Mouse (Mus musculus): ENCODE measurements at regions not wholly inside any gene's neighbourhood (a gene's known extent, or its start where the extent isn't known, plus 50 kb on each side); places are given as distances from the start of the nearest gene placed in this dataset.

DNA sequence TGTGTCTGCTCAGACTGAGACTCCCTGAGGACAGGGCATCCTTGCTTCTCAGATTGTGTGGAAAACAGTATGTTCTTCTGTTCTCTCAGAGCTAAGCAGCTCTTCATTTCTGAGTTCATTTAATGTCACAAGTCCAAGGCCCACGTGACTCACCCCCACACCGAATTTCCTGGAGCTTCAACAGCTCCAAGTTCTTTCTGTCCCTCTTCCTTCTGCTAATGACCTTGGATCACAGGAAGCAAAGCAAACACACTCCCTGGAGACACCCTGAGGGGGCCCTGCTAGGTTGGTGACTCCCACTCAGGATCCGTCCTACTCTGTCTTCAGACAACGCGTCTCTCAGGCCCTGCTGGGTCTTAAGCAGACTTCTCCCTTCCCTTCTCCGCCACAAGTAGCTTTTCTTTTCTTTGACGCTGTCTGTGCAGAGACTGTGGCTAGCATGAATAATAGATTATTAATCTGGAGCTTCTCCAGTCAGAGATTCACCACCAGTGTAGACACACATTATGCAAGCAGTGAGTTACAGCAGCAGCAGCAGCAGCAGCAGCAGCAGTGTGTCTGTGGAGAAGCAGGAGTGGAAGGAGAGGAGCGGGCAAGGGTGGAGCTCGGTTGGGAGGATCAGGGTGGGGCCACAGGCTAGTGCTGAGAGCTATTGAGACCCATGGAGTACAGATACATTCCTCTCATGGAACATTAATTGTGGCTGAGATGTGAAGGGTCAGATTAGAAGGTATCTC, 115.4 kb upstream of the Lrfn2 start:
- no peak for ATAC-seq (ENCODE audit: low FRiP score, low TSS enrichment)
- Histone ChIP-seq H3K27ac (ENCODE audit: low read depth, low read length) (no peak overlapping the region), H3K27me3 (ENCODE audit: control insufficient read depth, insufficient read depth, low read length) (no peaks in the 10 kb centered on the region), H3K4me2 (replicated peaks; ENCODE audit: low read depth, low read length) (no peak overlapping the region), H3K4me1 (ENCODE audit: control insufficient read depth, insufficient read depth, low read length) (0 out of 2 replicates have a peak, but pooled peaks cover 7% of the 10 kb centered on the region), H3K9ac (ENCODE audit: low read depth, low read length) (no peak overlapping the region), H3K36me3 (ENCODE audit: control insufficient read depth, insufficient read depth, low read length) (no peaks in the 10 kb centered on the region), H3K9me3 (ENCODE audit: control insufficient read depth, low read length) (no peaks in the 10 kb centered on the region), H3K4me3 (ENCODE audit: low read length) (no peak overlapping the region)
- WGBS = 46% methylated on average over 9 of the region's 9 CpGs

DNA sequence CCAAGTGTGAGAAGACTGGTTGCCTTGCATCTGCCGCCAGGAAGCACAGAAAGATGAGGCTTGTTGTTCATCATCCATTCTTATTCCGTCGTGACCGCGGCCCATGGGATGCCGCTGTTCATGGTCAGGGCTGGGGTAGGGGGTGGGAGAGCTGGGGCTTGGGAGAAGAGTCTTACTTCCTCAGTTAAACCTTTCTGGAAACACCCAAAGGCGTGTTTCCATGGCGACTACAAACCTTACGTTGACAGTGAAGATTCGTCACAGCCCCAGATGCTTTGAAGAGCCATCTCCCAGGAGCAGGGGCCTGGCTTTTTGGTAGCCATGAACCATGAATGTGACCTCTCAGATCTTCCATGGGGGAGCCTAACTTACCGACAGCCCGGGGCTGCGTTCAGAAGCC, 114.6 kb upstream of the Lrfn2 start:
- Histone ChIP-seq H3K4me1 (ENCODE audit: control insufficient read depth, insufficient read depth, low read length) (0 out of 2 replicates have a peak, but pooled peaks cover 7% of the 10 kb centered on the region), H3K27me3 (ENCODE audit: control insufficient read depth, insufficient read depth, low read length) (no peaks in the 10 kb centered on the region), H3K9ac (ENCODE audit: low read depth, low read length) (no peak overlapping the region), H3K9me3 (ENCODE audit: control insufficient read depth, low read length) (no peaks in the 10 kb centered on the region), H3K27ac (ENCODE audit: low read depth, low read length) (no peak overlapping the region), H3K4me3 (ENCODE audit: low read length) (no peak overlapping the region), H3K4me2 (replicated peaks; ENCODE audit: low read depth, low read length) (no peak overlapping the region), H3K36me3 (ENCODE audit: control insufficient read depth, insufficient read depth, low read length) (no peaks in the 10 kb centered on the region)
- no peak for ATAC-seq (ENCODE audit: low FRiP score, low TSS enrichment)
- WGBS = 85% methylated on average over 13 of the region's 13 CpGs

DNA sequence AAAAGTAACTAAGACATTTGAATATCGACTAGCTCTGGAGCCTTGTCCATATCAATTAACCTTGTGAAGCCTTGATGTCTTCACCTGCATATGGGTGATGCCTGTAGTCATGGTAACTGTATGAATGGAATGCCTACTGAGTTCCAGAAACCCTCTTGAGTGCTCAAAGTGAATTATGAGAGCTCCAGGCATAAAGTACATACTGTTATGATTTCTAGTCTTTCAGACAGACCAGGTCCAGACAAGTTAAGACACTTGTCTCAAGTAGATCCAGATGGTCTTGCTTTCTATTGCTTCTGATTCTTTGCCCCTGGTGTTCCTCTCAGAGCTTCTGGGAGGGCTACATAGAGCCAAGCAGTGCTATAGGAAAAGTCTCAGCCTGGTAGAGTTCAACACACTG, 112.5 kb upstream of the Lrfn2 start:
- Histone ChIP-seq H3K4me1 (ENCODE audit: control insufficient read depth, insufficient read depth, low read length) (peaks cover 13% of the 10 kb centered on the region; the same call in 1 of the 2 replicates), H3K36me3 (ENCODE audit: control insufficient read depth, insufficient read depth, low read length) (no peaks in the 10 kb centered on the region), H3K9me3 (ENCODE audit: control insufficient read depth, low read length) (no peaks in the 10 kb centered on the region), H3K4me2 (replicated peaks; ENCODE audit: low read depth, low read length) (no peak overlapping the region), H3K27me3 (ENCODE audit: control insufficient read depth, insufficient read depth, low read length) (no peaks in the 10 kb centered on the region), H3K27ac (ENCODE audit: low read depth, low read length) (no peak overlapping the region), H3K4me3 (ENCODE audit: low read length) (no peak overlapping the region), H3K9ac (ENCODE audit: low read depth, low read length) (no peak overlapping the region)
- WGBS = 72% methylated on average over 1 of the region's 1 CpGs
- ATAC-seq (ENCODE audit: low FRiP score, low TSS enrichment) = no peak

DNA sequence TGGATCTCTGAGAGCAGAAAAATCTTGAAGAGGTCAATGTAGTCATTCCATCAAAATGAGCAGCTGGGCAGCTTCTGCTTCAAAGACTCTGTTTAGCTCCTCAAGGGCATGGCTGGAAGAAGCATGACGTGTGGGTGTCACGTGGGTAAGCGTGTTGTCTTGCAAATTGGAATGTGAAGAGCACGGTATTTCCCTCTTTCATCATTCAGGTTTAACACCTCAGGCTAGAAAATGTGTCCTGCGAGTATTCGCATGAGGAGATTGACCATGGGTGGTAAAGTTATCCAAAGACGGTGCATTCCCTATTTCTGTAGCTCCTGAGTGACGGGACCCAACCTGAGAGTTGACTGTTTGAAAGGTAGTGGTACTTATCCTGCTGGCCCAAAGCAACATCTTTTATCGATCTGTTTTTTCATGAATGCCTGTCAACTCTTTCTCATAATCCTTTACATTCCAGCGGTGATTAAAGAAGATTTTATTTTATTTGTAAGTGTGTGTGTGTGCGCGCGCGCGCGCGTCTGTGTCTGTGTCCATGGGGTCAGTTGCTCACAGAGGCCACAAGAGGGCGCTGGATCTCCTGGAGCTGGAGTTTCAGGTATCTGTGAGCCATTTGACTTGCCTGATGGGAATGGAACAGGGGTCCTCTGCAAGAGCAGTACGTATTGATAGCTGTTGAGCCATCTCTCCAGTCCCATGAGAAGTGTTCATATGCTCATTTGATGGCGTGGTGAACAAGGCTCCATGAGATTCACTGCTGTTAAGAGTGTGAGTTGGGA, 109.9 kb upstream of the Lrfn2 start:
- no peak overlapping the region for H3K9ac ChIP-seq (ENCODE audit: low read depth, low read length)
- no peak overlapping the region for H3K27ac ChIP-seq (ENCODE audit: low read depth, low read length)
- H3K4me1 ChIP-seq (ENCODE audit: control insufficient read depth, insufficient read depth, low read length) = peaks cover 6% of the 10 kb centered on the region; the same call in 1 of the 2 replicates
- ATAC-seq (ENCODE audit: low FRiP score, low TSS enrichment) = no peak
- no peaks in the 10 kb centered on the region for H3K36me3 ChIP-seq (ENCODE audit: control insufficient read depth, insufficient read depth, low read length)
- 91% methylated on average over 20 of the region's 20 CpGs for WGBS
- H3K4me3 ChIP-seq (ENCODE audit: low read length) = no peak overlapping the region
- no peaks in the 10 kb centered on the region for H3K9me3 ChIP-seq (ENCODE audit: control insufficient read depth, low read length)
- H3K4me2 ChIP-seq (replicated peaks; ENCODE audit: low read depth, low read length) = no peak overlapping the region
- no peaks in the 10 kb centered on the region for H3K27me3 ChIP-seq (ENCODE audit: control insufficient read depth, insufficient read depth, low read length)

DNA sequence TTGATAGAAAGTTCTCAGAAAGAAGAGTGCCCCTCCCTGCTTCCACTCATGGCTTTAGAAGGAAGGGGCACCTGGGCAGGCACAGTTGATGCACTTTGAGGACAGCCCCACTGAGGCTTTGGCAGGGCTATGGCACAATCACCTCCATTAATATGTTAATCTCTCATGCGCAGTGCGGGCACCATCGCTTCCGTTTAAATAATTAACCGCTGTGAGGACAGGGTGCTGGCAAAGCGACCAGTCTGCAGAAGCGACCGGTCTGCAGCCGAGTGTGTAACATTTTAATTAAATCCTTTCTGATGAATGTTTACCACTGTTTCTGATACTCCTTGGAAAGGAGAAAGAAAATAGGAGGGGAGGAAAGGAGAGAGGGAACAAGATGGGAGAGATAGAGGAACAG, 108.3 kb upstream of the Lrfn2 start:
- Histone ChIP-seq H3K27me3 (ENCODE audit: control insufficient read depth, insufficient read depth, low read length) (no peaks in the 10 kb centered on the region), H3K36me3 (ENCODE audit: control insufficient read depth, insufficient read depth, low read length) (no peaks in the 10 kb centered on the region), H3K9me3 (ENCODE audit: control insufficient read depth, low read length) (no peaks in the 10 kb centered on the region), H3K9ac (ENCODE audit: low read depth, low read length) (no peak overlapping the region), H3K4me3 (ENCODE audit: low read length) (no peak overlapping the region), H3K4me1 (ENCODE audit: control insufficient read depth, insufficient read depth, low read length) (peaks cover 6% of the 10 kb centered on the region; the same call in 1 of the 2 replicates), H3K4me2 (replicated peaks; ENCODE audit: low read depth, low read length) (no peak overlapping the region), H3K27ac (ENCODE audit: low read depth, low read length) (no peak overlapping the region)
- WGBS = 64% methylated on average over 9 of the region's 9 CpGs
- no peak for ATAC-seq (ENCODE audit: low FRiP score, low TSS enrichment)

DNA sequence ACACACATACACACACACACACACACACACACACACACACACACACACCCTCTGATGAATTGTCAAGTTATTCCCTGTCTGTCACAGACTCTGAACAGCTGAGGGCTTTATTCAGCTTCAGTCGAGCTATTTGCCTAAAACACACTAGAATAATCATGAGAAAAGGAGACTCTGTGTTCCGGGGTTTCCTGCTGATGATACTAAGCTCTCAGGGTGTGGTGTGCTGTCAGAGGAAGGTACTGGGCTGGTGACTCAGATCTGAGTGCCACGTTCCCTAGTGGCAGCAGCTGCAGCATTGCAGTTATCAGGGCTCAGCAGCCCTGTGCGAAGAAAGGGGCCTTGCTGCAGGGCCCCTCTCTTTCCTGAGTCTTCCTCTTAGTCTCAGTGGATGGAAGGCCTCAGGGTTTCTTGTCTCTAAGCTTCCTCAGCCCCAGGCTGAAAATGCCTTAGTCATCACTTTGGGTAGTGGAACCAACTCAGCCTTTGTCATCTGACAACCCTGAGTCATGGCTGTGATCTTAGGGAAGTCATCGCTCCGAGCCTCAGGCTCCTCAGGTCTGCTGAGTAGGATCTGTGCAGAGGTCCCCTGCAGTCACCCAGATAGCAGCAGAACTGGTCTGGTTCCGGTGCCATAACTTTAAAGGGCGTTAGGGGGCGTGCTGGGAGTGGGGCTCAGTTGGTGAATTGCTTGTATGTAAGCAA, 106.8 kb upstream of the Lrfn2 start:
- H3K27me3 ChIP-seq (ENCODE audit: control insufficient read depth, insufficient read depth, low read length) = no peaks in the 10 kb centered on the region
- ATAC-seq (ENCODE audit: low FRiP score, low TSS enrichment) = no peak
- no peak overlapping the region for H3K27ac ChIP-seq (ENCODE audit: low read depth, low read length)
- H3K4me2 ChIP-seq (replicated peaks; ENCODE audit: low read depth, low read length) = no peak overlapping the region
- no peaks in the 10 kb centered on the region for H3K36me3 ChIP-seq (ENCODE audit: control insufficient read depth, insufficient read depth, low read length)
- 66% methylated on average over 9 of the region's 9 CpGs for WGBS
- no peak overlapping the region for H3K9ac ChIP-seq (ENCODE audit: low read depth, low read length)
- no peaks in the 10 kb centered on the region for H3K9me3 ChIP-seq (ENCODE audit: control insufficient read depth, low read length)
- peaks cover 6% of the 10 kb centered on the region; the same call in 1 of the 2 replicates for H3K4me1 ChIP-seq (ENCODE audit: control insufficient read depth, insufficient read depth, low read length)
- no peak overlapping the region for H3K4me3 ChIP-seq (ENCODE audit: low read length)

DNA sequence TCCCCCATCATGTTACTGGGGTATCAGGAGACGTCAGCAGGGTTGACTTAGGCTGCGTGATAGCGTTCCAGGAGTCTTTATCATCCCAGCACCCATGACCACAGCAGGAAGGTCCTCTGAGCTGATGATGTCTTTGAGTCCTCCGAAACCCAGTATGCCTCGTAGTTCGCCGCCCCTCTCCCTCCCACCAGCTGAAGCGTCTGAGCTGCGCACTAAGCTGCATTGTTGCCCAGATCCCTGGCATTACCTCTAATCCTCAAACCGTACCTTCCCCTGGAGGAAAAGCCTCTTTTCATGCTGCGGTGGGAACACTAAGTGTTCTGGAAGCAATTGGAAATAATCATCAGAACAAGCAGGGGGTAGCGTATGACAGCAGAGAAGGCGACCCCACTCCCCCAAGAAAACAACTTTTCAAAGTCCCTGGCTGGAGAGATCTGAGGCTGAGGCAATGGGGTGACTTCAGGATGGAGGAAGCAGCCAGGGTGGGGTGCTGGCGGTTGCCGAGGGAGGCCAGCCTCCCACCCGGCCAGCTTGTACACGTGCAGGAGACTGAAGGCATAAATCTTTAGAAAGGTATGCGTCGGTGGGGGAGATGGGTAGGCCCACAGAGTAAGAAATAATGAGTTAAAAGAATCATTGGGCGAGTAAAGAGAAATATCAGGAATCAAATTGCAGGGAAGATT, 93.7 kb upstream of the Lrfn2 start:
- Histone ChIP-seq H3K4me2 (replicated peaks; ENCODE audit: low read depth, low read length) (no peak overlapping the region), H3K9ac (ENCODE audit: low read depth, low read length) (no peak overlapping the region), H3K27me3 (ENCODE audit: control insufficient read depth, insufficient read depth, low read length) (no peaks in the 10 kb centered on the region), H3K9me3 (ENCODE audit: control insufficient read depth, low read length) (no peaks in the 10 kb centered on the region), H3K4me3 (ENCODE audit: low read length) (no peak overlapping the region), H3K36me3 (ENCODE audit: control insufficient read depth, insufficient read depth, low read length) (no peaks in the 10 kb centered on the region), H3K27ac (ENCODE audit: low read depth, low read length) (no peak overlapping the region), H3K4me1 (ENCODE audit: control insufficient read depth, insufficient read depth, low read length) (no peaks in the 10 kb centered on the region)
- 57% methylated on average over 20 of the region's 20 CpGs for WGBS
- ATAC-seq (ENCODE audit: low FRiP score, low TSS enrichment) = no peak

DNA sequence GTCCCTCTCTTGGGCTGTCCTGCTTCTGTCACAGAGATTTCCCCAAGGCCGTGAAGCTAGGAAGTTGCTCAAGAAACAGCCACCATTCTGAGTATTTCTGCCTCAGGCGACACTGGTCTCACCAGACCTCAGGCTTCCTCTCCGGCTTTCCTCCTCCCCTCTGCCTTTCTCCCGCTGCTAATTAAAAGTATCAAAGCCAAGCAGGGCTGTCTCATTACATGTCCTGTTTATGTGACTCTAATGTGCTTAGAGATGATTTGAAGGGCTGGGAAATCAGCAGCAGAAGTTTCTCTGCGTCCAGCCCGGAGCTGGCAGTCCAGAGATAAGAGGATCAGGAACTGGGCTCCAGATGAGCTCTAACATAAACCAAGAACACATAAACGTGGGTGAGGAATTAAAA, 84.3 kb upstream of the Lrfn2 start:
- H3K4me2 ChIP-seq (replicated peaks; ENCODE audit: low read depth, low read length) = no peak overlapping the region
- H3K9me3 ChIP-seq (ENCODE audit: control insufficient read depth, low read length) = no peaks in the 10 kb centered on the region
- no peak for ATAC-seq (ENCODE audit: low FRiP score, low TSS enrichment)
- WGBS = 55% methylated on average over 7 of the region's 7 CpGs
- no peak overlapping the region for H3K4me3 ChIP-seq (ENCODE audit: low read length)
- H3K4me1 ChIP-seq (ENCODE audit: control insufficient read depth, insufficient read depth, low read length) = no peaks in the 10 kb centered on the region
- H3K36me3 ChIP-seq (ENCODE audit: control insufficient read depth, insufficient read depth, low read length) = no peaks in the 10 kb centered on the region
- H3K27me3 ChIP-seq (ENCODE audit: control insufficient read depth, insufficient read depth, low read length) = no peaks in the 10 kb centered on the region
- no peak overlapping the region for H3K9ac ChIP-seq (ENCODE audit: low read depth, low read length)
- H3K27ac ChIP-seq (ENCODE audit: low read depth, low read length) = no peak overlapping the region
